Mouse (Mus musculus) left cerebral cortex, adult 11 months (tissue): ENCODE measurements around the gene Slc4a1.
"Not testable (repeated sequence)": the region's sequence is repeated elsewhere in the genome, so short reads cannot be mapped to it uniquely, and the experiment has no call there.

Source experiments
- DNase-seq: peaks from one replicate; pipeline ENCODE4 v3.0.0; 2022; ENCODE audit warnings: low spot score

Gene Slc4a1

DNA sequence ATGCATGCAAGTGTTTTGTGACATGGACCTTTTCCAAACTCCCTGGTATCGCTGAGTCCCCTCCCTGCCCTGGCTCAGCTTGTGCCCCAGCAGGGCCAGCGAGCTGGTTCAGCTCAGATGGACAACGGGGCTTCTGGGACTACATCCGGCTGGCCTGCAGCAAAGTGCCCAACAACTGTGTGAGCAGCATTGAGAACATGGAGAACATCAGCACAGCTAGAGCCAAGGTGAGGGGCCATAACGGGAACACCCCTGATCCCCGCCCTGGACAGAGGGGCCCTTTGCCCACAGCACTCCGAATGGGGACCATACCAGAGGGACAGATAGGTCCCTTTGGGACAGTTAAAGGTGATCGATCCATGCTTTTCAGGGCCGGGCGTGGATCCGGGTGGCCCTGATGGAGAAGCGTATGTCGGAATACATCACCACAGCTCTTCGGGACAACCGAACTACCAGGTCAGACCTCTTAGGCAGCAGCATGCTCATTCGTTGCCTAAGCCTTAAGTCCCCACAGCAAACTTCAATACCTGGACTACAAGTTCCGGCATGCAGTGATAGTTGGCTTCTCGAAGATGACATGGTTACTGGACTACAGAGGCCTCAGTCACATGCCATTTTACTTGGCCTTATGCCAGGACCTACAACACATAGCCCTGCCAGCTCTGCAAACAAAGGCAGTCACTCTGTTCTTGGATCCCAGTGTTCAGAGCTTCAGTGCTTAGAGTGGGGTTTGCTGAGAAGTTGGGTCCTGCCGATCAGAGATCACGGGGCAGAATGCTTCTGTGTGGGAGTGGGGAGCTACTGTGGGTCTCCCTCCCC, 32.2 kb upstream of the Slc4a1 start:
- DNase-seq = no peak

- DNase-seq = no peak
Observed at GRCm38 (mm10) chr11:102396671-102397141, 30.7 kb upstream of the Slc4a1 start.

- DNase-seq = no peak
Observed at GRCm38 (mm10) chr11:102396263-102396662, 30.3 kb upstream of the Slc4a1 start.

GRCm38 (mm10) chr11:102395250-102395649, 29.2 kb upstream of the Slc4a1 start:
- DNase-seq = no peak

- no peak for DNase-seq
Observed at GRCm38 (mm10) chr11:102394421-102395124, 28.6 kb upstream of the Slc4a1 start.

DNA sequence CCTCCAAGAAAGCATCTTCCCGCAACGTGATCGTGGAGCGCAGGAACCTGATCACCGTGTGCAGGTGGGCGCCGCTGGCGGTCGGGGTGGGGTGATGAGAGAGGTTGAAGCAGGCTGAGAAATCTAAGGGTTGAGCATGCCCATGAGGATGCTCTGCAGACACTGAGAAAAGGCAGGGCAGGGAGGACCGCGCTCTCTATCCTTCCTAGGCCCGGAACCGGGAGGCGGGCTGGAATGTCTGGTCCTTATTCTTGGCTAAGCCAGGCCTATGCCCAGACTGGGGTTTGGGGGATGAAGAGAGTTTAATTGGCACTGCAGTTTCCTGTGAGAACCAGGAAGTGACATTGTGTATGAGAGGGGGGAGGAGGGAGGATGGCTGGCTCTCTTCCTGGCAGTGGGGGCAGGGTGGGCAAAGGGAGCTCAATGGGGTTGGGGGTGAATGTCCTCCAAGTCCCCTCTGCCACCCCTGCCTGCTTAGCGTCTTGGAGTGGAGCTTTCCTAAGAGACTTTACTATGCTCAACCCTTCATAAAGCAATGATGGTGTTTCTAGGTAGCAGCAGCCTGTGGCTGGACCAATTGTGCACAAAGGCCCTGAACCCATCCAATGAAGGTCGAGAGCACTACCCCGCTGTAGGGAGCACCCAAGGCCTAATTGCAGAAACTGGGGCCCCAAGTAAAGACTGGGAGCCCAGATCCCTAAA, 27.9 kb upstream of the Slc4a1 start:
- no peak for DNase-seq

- DNase-seq = peak; percentile 93
Observed at GRCm38 (mm10) chr11:102393238-102393634, 27.2 kb upstream of the Slc4a1 start, which contains the start of gene Rundc3a. Gene Rundc3a (plus strand): TSS chr11:102393403.

- DNase-seq = no peak
Observed at GRCm38 (mm10) chr11:102392441-102393237, 26.6 kb upstream of the Slc4a1 start.

GRCm38 (mm10) chr11:102389436-102389835, 23.4 kb upstream of the Slc4a1 start:
- not testable (repeated sequence) for DNase-seq

GRCm38 (mm10) chr11:102386121-102386520, 20.1 kb upstream of the Slc4a1 start:
- no peak for DNase-seq

DNA sequence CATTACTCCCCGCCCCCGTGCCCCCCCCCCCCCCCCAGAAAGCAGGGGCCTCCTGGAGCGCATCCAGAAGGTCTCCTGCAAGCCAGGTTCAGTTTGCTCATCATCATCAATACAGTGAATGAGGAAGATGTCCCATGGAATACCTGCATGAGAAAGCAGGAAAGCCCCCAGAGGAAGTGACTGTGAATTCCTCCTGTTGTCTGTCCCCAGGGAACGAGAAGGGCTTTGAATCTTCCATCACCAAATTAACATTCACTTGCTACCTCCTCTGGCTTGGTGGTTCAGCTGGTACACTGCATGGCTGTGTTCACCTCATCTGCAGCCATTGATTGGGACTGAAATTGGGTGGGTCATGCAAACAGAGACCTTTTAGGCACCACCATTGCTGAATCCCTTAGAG, 19.1 kb upstream of the Slc4a1 start:
- no peak for DNase-seq

DNA sequence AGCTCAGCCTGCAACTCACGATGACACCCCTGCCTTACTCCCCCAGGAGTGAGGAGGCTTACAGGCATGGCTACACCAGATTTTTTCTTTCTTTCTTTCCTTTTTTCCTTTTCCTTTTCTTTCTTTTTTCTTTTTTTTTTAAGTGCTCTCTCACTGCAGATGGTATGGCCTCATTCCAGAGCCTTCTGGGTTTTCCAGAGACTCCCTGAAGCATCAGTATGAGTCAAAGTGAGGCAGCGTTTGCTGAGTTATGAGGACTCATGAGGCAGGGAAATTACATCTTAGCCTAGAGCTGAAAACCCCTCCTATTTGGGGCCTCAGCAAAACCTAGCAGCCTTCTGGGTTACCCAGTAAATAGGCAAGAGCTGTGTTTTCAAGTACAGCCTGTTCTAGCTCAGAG, 18.4 kb upstream of the Slc4a1 start:
- no peak for DNase-seq

DNA sequence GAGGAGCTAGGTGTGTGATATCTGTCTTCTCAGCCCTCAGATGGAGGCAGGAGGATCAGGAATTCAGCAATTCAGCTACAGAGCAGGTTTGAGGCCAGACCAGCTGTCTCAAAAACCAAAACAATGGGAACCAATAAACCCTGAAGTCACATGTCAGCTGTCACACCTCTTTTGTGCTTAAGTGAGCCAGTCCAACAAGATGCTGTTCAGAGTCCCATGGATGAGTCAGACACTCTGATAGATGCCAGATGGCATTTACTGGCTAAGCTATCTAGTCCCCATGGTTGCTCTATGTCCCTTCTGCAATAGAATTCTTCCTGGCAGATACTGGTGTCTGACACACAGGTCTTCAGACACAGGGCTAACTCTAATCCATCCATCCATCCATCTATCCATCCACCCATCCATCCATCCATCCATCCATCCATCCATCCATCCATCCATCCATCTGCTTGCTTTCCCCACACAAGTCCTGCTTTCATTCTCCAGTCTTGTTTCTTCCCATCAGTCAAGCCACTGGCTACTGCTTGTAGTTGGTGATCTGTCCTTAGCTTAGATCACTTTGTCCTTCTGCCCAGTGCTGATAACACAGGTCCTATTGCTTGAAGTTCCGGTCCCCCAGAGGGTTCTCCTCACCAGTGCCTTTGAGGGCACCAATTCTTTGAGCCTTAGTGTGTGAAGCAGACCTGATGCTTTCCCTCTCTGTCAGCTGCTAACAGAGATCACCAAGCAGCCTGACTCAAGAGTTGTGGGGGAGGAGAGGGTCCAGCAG, 17.5 kb upstream of the Slc4a1 start:
- no peak for DNase-seq

DNA sequence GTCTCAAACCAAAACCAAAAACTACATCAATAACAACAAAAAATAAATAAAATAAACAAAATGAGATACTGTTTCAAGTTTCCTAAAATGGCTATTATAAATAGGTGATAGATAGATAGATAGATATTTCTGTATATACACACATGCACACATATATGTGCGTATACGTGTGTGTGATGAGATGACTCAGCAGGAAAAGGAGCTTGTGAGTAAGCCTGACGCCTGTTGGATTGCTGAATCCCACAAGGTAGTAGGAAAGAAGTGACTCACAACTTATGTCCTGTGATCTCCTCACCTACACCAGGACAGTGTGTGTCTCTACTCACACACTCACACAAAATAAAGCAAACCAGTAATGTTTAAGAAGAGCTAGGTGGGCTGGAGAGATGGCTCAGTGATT, 16.8 kb upstream of the Slc4a1 start:
- DNase-seq = no peak

DNA sequence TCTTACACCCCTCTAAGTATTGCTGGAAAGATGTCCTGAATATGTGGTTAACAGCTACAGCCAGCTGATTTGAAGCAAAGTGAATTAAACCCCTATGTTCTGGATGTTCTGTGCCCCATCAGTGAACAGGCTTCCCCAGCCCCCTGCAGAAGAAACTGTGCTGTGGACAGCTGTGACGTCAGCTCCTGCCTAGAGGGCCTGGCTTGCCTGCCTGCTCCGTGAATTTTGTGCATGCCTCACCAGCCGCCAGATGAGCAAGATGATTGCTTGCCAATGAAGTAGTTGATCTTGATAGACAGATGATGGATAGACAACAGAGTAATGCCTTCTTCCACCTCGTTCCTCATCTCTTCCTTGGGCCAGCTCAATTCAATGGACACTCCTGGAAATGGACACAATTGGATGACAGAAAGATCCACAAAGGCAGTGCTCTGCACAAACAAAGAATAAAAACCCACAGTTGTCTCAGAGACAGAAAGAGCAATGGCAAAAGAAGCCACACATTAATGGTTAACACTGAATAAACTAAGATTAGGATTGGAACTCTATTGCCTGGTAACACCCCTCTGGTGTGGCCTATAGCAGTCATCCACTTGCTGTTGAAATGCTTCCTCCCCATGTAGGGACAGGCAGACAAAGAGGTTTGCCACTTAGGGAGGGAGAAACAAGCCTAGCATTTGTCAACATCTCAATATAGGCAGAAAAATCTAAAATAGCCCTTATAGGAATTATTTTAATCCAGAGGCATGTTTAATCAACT, 15.5 kb upstream of the Slc4a1 start:
- no peak for DNase-seq

DNA sequence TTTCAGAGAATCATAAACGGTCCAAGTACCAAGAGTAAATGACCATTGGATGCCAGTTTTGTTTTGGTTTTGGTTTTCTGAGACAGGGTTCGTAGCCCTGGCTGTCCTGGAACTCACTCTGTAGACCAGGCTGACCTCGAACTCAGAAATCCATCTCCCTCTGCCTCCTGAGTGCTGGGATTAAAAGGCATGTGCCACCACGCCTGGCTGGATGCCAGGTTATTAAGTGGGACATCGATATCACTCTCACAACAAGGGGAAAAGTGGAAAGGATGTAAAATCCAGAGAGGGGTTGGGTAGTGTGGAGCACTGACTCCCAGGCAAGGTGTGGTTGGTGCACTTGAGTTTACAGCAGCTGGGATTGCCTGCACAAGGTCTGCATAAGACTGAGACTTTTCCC, 14.1 kb upstream of the Slc4a1 start:
- no peak for DNase-seq

GRCm38 (mm10) chr11:102377186-102377585, 11.2 kb upstream of the Slc4a1 start:
- no peak for DNase-seq

DNA sequence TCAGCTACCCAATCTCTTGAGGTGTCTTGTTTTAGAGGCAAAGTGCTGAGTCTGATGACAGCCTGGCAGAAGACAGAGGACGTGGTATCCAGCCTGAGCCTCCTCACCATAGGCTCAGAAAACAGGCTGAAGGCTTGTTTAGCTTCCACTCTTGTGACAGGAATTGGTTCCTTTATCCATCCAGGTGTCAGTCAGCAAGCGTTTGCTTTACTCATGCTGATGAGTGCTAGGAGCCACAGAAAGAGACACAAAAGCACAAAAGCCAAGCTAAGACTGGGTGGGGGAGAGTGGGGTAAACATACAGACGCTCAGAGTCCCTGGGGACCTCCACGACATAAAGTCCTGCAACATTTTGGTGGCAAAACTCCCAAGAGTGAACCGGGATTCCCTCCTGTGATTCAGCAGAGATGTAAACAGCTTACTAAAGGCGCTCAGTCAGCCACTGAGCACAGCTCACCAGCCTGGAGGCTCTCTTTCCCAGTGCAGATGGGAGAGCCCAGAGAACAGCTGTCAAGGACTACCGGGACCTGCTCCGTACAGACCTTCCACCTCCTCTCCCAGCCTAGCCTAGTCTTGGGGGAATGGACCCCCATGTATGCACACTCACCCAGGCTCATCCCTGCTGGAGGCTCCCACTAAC, 10.3 kb upstream of the Slc4a1 start:
- DNase-seq = no peak
